Mouse (Mus musculus) activated CD4-positive, CD25-positive, alpha-beta regulatory T cell, adult 9 weeks (primary cell): Measurements from ENCODE around the gene Gm3460. TPM values are rescaled to one million over a fixed set of nuclear protein-coding genes. Genes with fewer than 3 reads are reported as not detected.

Source experiments
- polyA plus RNA-seq: library from polyadenylated mRNA; unstranded; fragments of 100-300 nt; shearing (Covaris generic); gene quantifications from one replicate; pipeline ENCODE4 v1.2.1, GENCODE M21; 2017

Gene Gm3460
- not detected for polyA plus RNA-seq

DNA sequence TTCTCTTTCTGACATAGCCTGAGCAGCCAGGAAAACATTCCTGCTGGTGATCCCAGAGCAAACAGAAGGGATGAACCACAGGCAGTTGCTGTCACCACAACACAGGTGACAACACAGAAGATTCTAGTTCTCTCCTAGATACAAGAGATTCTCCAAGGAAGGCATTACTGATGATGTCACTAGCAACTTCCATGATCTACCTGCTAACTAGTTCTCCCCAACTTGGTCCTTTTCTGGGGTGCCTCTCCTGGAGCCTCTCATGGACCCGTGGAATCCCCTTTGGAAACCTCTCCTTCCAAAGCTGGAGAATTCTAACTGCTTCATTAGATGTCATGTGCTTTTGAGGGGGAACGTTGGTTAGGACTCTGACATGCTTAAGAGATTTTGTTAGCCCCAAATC, at the start of gene Gm3460:
Gene Gm3460 (minus strand): TSS at position 101 of the 400 bp plus-strand sequence.

DNA sequence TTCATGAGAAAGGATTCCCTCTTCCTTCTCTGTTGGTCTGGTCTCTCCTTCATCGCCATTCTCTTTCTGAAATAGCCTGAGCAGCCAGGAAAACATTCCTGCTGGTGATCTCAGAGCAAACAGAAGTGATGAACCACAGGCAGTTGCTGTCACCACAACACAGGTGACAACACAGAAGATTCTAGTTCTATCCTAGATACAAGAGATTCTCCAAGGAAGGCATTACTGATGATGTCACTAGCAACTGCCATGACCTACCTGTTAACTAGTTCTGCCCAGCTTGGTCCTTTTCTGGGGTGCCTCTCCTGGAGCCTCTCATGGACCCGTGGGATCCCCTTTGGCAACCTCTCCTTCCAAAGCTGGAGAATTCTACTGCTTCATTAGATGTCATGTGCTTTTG, 31.7 kb downstream of the Gm3460 start, which contains the start of gene Gm3629:
Gene Gm3629 (minus strand): TSS at position 101 of the 400 bp plus-strand sequence.

Other genes starting within 250 kb of the Gm3460 start
- gene Gm16440, start 232.1 kb downstream of the Gm3460 start, polyA plus RNA-seq = not detected
- gene Gm3591, start 209.9 kb downstream of the Gm3460 start, polyA plus RNA-seq = 1.1 TPM
- gene Gm3594, start 177.8 kb downstream of the Gm3460 start, polyA plus RNA-seq = not detected
- gene Gm8356, start 85.1 kb downstream of the Gm3460 start, polyA plus RNA-seq = not detected
- not detected for gene Gm3629, start 31.8 kb downstream of the Gm3460 start, polyA plus RNA-seq
- gene Gm10251, start 61.8 kb upstream of the Gm3460 start, polyA plus RNA-seq = not detected
- not detected for gene Gm8050, start 97.8 kb upstream of the Gm3460 start, polyA plus RNA-seq
- 12.9 TPM for gene Gm3636, start 119.9 kb upstream of the Gm3460 start, polyA plus RNA-seq
- gene Gm8362, start 152.0 kb upstream of the Gm3460 start, polyA plus RNA-seq = not detected
- not detected for gene Gm3642, start 217.9 kb upstream of the Gm3460 start, polyA plus RNA-seq